Mouse (Mus musculus): ENCODE measurements around the gene Aig1.

DNA sequence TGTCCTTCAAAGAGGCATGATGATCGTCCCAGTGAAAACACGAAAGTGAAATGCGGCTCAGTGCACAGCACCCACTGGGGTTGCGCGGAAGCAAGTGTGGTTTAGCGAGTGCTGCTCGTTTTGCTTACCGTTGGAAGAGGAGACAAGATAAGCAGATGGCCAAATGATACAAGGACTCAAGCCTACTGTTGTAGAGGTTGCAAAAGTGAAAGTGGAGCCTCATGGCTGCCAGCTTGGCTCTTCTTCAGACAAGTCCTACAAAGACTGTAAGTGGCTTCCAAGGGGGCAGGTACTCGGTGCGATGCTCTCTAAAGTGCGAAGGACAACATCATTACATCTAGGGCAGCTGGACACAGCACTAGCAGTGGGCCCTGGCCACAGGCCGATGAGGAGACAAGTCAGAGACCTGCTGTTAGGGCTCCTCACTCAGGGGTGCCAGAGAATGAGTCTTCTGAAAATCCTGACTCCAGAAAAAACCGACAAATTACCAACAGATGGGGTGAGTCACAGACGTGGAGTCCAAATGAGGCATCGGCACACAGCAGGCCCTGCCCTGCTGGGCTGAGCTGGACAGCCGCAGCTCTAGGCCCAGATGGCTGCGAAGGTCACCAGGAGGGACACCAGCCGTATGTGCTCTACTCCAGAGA, 129.2 kb downstream of the Aig1 start:
- TF ChIP-seq CTCF (IDR thresholded peaks at IDR 0.05; ENCODE audit: borderline replicate concordance, insufficient read depth, low read depth, low read length) (no peak), POLR2A (IDR thresholded peaks at IDR 0.05; ENCODE audit: borderline replicate concordance, insufficient read depth, low read length) (no peak)
